Mouse (Mus musculus) B cell, adult 67 days (primary cell): ENCODE data around the gene Olfr324. TPM values are rescaled to one million over a fixed set of nuclear protein-coding genes. Genes with fewer than 3 reads are reported as not detected.

Source experiments
- total RNA-seq, 2 experiments: library from RNA; stranded (reverse); gene quantifications; 4 replicates each; pipeline ENCODE4 v1.2.4; 2023

Gene Olfr324
- total RNA-seq = not detected

GRCm38 (mm10) chr11:58594814-58595213, at the start of gene Olfr324:
Gene Olfr324 (plus strand): TSS chr11:58595114.

GRCm38 (mm10) chr11:58546322-58546721, 48.6 kb upstream of the Olfr324 start, which contains the start of gene Olfr329-ps:
Gene Olfr329-ps (minus strand): TSS chr11:58546422.

GRCm38 (mm10) chr11:58555536-58555935, 39.4 kb upstream of the Olfr324 start, which contains the start of gene Olfr328:
Gene Olfr328 (minus strand): TSS chr11:58555636.

DNA sequence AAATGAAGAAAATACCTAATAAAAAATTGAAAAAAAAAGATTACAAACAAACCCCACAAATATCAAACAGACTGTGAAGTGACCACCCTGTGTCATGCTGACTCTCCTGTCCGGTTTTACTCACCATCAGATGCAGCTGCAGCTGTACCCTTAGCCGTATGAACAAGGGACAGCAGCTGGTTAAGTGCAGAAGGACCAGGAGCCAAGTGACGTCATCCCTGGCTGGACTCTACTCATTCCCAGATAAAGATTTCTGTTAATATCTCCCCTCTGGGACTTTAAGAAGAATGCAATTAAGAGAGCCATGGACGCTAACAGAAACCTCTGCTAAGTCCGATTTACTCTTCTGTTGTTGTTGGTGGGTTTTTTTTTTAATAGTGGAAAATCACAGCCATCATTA, 24.5 kb upstream of the Olfr324 start, which contains the start of gene Olfr224:
Gene Olfr224 (minus strand): TSS at position 149 of the 400 bp plus-strand sequence.

GRCm38 (mm10) chr11:58577430-58577829, 17.5 kb upstream of the Olfr324 start, which contains the start of gene Olfr325:
Gene Olfr325 (plus strand): TSS chr11:58577730.

DNA sequence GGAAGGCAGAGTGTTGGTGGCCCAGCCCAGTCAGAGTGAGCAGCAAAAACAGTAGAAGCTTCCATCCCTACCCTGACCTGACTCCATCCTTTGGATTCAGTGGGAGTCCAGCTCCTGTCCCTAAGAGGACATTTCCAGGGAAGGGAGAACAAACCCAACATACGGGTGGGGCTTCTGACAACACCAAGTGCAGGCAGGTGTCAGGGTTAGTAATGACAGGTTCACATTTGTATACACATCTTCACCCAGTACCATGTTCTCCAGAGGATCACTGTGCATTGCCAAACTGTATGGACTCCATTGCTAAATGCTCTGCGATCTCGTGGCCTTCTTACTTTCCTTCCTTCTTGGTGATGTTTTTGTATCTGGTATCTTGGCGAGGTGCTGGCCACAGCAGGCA, 21.1 kb downstream of the Olfr324 start, which contains the start of gene 2210407C18Rik:
Gene 2210407C18Rik (minus strand): TSS at position 101 of the 400 bp plus-strand sequence.

DNA sequence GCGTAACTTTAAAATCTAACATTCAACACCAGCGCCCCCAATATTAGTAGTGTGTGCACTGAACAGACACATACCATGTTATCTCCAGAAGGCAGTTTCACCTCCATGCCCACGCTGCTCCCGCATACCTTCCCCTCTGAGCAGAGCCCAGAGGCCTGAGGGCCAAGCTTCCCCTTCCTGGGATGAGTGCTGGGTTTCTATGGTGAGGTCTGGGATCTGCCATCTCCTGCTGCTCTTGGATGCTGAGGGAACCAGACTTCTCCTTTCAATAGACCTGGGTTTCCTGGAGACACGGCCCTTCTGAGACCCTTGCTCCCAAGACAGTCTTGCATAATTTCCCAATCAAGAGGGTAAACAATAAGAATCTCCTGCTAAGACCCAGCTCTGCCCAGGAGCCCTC, 35.5 kb downstream of the Olfr324 start, which contains the start of gene Olfr323:
Gene Olfr323 (minus strand): TSS at position 101 of the 400 bp plus-strand sequence.

DNA sequence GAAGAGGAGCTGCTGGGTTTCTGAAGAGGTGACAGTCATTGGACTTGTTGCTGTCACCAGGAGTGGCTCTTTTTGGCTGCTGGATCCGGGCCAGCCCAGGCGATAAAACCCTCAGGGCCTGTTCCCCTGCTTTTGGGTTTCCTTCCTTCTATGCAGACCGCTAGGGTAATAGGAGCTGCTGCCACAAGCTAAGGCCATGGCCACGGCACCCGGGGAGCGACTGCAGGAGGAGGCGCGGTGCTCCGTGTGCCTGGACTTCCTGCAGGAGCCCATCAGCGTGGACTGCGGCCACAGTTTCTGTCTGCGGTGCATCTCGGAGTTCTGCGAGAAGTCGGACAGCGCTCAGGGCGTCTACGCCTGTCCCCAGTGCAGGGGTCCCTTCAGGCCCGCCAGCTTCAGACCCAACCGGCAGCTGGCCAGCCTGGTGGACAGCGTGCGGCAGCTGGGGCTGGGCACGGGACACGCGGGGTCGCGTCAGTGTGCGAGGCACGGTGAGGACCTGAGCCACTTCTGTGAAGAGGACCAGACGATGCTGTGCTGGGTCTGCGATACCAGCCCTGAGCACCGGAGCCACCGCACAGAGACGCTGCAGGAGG, 45.5 kb downstream of the Olfr324 start, which contains the start of gene Trim58:
Gene Trim58 (plus strand): TSS at position 194 of the 596 bp plus-strand sequence.

Other genes with a start within 250 kb of the Olfr324 start
- gene Lypd8, start 216.1 kb upstream of the Olfr324 start, total RNA-seq = not detected
- gene 1810065E05Rik, start 174.0 kb upstream of the Olfr324 start, total RNA-seq = not detected
- gene Gm12253, start 162.6 kb upstream of the Olfr324 start, total RNA-seq = not detected
- not detected for gene Lypd9, start 142.2 kb upstream of the Olfr324 start, total RNA-seq
- gene Olfr30, start 132.8 kb upstream of the Olfr324 start, total RNA-seq = not detected
- not detected for gene Olfr332, start 102.6 kb upstream of the Olfr324 start, total RNA-seq
- not detected for gene Olfr331, start 92.5 kb upstream of the Olfr324 start, total RNA-seq
- not detected for gene Olfr330, start 60.3 kb upstream of the Olfr324 start, total RNA-seq
- not detected for gene Olfr329-ps, start 48.7 kb upstream of the Olfr324 start, total RNA-seq
- gene Olfr328, start 39.5 kb upstream of the Olfr324 start, total RNA-seq = not detected
- not detected for gene Olfr224, start 24.6 kb upstream of the Olfr324 start, total RNA-seq
- not detected for gene Olfr325, start 17.4 kb upstream of the Olfr324 start, total RNA-seq
- not detected for gene 2210407C18Rik, start 21.0 kb downstream of the Olfr324 start, total RNA-seq
- gene Olfr323, start 35.4 kb downstream of the Olfr324 start, total RNA-seq = not detected
- not detected for gene Trim58, start 45.4 kb downstream of the Olfr324 start, total RNA-seq
- gene Olfr322, start 63.7 kb downstream of the Olfr324 start, total RNA-seq = not detected
- gene Olfr320, start 86.0 kb downstream of the Olfr324 start, total RNA-seq = not detected
- gene Olfr319, start 104.0 kb downstream of the Olfr324 start, total RNA-seq = not detected
- gene Olfr318, start 128.9 kb downstream of the Olfr324 start, total RNA-seq = under 1 TPM; 0.67 to 0.86 TPM
- not detected for gene Olfr317, start 144.1 kb downstream of the Olfr324 start, total RNA-seq
- gene Olfr316, start 157.6 kb downstream of the Olfr324 start, total RNA-seq = not detected
- not detected for gene Olfr315, start 178.1 kb downstream of the Olfr324 start, total RNA-seq
- gene Olfr314, start 187.8 kb downstream of the Olfr324 start, total RNA-seq = not detected
- not detected for gene Fam183b, start 206.8 kb downstream of the Olfr324 start, total RNA-seq
- not detected for gene Olfr313, start 219.9 kb downstream of the Olfr324 start, total RNA-seq
- not detected for gene Olfr312, start 234.1 kb downstream of the Olfr324 start, total RNA-seq
- not detected for gene Olfr311, start 244.1 kb downstream of the Olfr324 start, total RNA-seq